Mouse (Mus musculus): ENCODE results near the gene Elof1. TPM values are rescaled to one million over a fixed set of nuclear protein-coding genes. Genes with fewer than 3 reads are reported as not detected.

The Elof1 gene
- total RNA-seq, 2 experiments from 2014 or later: 35.2 to 36.2 TPM

DNA sequence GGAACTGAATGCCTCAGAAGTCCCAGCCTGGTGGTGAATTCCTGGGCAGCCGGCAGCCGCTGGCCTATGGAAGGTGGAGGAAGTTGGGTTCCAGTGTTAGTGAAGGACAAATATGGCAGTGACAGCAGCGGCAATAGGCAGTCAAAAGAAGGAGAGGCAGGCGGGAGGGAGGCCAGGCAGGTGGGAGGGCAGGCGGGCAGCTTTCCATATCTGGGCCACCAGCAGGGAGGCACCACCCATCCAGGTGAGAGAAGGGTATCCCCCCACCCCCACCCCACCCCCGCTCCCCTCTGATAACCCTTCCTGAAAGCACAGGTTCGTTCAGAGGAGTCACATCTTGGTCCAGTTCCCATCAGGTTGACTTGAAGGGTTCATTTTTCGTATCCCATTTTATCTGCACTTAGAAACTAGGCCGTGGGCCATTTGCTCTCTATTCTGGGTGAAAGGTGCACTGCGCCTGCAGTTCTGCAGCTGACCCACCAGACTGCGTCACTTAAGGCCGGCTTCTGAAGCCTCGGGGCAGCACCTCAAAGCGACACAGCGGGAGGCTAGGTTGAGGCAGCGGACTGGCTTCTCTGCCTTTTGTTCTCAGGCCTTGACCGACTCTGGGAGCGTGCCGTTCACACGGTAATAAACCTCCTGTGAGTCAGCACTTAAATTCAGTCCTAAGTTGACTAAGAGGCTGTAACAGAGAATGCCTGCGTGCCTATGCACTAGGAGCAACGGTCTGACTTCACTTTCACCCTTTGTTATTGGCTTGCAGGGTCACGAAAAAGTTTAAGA, 20.0 kb upstream of the Elof1 start:
- DNase-seq: no peak

DNA sequence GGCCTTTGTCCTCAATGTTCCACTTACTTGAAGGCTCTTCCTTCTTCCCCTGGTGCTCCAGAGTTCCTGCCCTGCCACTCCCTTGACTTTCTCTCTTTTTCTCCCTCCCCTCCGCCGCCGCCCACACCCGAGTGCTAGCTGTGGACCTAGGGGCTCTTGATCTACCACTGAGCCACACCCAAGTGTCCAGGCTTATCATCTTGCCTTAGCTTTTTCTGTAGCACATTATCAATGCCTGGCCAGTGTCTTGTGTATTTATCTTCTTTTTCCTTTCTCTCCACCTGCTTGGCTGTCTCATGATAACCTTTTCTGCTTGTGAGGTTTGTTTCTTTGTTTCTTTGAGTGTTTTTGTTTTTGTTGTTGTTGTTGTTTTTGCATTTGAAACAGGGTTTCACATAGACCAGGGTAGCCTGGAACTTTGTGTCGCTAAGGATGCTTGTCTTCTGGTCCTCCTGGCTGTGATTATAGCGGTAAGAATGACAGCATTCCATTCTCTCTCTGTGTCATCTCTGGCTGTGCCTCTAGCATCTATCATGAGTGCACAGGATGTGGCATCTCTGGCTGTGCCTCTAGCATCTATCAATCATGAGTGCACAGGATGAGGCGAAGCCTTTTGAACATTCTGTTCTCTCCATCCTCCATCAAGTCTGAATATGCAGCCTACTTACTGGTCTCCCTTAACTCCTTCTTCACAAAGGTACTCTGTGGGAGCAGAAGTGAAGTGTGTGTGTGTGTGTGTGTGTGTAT, 18.8 kb upstream of the Elof1 start, which contains the start of gene Acp5:
Acp5 (minus strand) TSS at position 68 of the 747 bp plus-strand sequence.
- DNase-seq: no peak

DNA sequence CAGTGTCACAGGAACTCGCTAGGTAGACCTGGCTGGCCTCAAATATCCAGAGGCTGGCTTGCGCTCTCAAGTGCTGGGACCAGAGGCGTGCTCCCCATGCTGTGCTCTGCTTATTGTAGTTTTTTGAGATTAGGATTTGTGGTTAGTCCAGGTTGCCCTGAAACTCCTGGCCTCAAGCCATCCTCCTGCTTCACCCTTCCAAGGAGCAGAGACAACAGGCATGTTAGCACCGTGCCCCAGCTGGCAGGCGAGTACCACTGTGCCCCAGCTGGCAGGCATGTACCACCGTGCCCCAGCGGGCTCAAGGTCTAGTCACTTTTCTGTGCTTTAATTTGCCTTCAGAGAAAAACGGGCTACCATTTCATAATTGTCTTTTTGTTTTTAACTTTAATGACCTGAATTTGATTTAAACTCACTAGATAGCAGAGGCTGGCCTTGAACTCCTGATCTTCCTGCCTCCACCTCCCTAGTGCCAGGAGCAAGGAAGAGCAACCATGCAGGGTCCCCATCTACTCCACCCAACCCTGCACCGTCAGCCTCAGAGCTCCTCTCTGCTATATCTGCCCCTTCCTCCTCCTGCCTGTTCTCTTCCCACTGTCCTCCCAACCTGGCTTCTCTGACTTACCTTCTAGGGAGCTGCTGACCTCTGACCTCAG, 18.1 kb upstream of the Elof1 start:
- DNase-seq: no peak

DNA sequence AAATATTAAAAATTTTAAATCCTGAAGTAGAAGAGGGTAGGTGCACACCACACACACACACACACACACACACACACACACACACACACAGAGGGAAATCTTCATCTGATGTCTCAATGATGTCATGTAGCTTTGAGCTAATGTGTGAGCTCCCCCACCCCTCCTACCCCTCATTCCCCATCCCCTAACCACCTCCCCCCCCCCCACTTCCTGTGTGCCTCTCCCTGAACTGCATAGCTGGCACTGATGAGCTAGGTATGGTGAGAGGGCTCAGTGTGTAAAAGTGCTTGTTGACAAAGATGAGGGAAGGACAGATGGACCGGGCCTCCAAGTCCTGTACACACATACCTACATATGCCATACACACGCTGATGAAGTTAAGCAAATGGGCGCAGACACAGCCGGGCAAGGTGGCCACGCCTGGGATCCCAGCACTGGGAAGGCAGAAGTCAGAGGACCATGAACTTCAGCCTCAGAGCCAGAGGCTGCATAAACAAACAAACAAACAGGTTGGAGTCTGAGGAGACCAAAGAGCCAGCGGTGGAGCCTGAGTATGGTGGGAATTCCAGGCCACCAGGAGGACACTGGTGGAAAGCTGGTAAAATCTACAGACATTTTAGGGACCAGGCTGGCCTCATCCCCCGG, 17.4 kb upstream of the Elof1 start:
- no peak for DNase-seq

DNA sequence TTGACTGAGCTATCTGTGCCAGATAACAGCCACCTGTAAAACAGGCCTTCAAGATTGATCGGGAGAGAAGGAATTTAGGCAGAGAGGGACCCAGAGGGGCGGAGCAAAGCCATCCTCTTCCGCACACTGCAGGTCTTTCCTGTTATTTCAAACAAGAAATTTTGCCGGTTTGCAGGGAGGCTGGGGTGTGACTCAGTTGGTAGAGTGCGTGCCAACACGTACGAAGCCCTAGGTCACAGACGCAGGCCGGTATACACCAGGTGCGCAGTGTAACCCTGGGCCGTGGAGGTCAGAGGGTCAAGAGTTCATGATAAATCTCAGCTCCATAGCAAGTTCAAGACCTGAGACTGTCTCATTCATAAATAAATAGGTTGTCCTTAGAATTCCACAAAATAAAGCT, 15.2 kb upstream of the Elof1 start:
- no peak for DNase-seq

DNA sequence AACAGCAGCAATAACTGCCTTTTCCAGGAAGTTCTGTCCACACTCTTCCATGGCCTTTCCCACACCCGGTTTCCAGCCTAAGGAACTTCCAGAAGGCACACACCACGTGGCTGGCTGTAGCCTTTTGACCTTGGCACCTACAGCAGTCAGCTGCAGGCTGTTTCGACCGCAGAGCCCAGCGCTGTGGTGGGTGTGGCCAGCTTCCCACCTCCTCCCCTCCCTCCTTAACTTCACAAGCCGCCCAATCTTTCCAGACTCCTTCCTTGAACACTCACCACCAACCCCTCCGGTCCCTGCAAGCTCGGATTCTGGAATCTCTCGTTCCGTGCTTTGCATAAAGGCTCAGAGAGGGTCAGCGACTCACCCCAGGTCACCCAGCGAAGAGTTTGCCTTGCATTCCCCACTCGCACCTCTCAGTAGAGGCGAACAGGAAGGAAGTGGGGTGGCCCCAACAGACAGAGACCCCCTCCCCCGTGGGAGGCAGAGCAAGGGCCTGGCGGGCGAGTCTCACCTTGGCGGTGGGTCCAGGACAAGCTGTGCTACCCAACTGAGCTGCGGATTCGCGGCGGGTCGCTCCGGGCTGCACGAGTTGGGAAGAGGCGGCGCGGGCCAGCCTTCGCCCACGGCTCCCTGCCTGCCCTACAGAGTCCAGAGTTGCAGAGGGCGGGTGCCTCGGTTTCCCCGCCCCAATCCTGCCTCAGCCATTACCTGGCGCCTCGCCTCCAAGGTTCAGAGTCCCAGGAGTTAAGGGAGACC, 14.4 kb upstream of the Elof1 start:
- DNase-seq: peak; percentile 30 to 64

DNA sequence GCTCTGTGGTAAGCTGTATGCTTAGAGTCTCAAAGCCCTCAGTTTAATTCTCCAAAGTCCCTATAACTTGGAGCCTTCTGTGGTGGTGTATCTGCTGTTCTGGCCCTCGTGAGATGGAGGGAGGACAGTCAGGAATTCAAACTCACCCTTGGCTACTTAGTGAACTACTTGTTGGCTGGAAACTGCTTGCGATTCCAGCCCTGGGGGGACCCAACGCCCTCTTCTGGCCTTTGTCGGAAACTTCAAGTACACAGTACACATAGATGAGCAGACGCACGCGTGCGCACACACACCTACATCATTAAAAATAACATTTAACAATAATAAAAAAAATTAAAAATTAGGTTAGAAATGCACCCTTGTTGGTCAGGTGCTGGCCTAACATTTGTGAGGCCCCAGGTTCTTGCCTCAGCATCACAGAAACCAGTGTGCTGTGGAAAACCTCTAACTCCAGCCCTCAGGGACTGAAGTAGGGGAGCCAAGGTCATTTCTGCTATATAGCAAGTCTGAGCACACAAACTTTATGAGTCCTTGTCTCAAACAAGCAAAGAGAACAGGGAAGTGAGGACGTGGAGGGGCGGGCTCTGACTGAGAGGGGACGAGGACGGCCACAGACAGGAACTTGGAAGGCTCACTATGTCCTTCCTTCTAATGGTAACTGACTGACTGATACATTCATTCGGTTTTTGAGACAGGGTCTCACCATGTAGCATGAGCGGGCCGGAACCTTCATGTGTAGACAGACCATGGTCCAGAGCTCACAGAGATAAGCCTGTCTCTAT, 8.5 kb upstream of the Elof1 start:
- DNase-seq: peak in 1 of 2 experiments; percentile 68

DNA sequence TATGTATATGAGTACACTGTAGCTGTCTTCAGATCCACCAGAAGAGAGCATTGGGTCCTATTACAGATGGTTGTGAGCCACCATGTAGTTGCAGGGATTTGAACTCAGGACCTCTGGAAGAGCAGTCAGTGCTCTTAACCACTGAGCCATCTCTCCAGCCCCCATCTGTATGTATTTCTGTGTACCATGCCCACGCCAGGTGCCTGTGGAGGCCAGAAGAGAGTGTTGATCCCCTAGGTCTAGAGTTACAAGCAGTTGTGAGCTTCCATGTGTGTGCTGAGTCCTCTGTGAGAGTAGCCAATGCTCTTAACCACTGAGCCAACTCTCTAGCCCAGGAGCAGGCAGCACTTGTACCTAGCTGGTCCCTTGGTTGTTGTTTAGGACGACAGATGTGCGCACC, 7.2 kb upstream of the Elof1 start:
- no peak for DNase-seq

DNA sequence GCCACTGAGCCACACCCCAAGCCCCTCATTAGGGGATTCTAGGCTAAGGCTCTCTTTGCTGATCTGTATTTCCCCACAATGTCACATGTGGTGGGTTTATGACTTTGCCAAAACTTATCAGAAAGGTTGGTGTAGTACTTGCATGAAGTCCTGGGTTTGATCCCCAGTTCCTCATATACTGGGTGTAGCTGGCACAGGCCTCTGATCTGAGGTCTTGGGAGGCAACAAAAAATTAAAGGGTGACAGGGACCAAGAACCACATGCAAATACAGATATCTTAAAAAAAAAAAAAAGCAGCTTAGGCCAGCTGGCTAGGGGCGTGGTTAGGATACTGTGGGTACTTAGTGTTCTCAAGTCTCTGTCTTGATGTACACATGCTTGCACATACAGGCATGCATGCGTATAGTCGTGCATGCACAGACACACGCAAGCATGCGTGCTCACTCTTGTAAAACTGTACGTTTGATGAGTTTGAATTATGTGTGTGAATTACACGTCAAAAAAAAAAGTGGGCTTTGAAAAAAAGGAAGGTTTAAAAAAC, 6.2 kb upstream of the Elof1 start:
- no peak for DNase-seq

DNA sequence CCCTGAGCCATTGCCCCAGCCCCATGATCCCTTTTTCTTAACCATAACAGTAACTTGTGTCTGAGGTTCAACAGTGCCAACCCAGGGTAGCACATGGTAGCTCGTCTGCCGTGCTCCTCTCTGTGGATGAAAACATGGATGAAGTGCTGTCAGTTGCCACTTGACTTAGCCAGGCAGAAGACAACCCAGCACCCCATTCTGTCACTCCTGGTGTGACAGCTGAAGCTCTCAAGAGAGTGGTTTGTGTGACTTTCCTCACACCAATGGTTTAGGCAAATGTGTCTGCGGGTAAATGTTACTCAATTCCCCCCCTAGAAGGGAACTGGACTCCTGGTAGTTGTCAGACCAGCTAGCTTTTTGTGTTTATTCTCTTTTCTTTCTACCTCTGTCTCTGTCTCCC, 5.0 kb upstream of the Elof1 start:
- DNase-seq: no peak

DNA sequence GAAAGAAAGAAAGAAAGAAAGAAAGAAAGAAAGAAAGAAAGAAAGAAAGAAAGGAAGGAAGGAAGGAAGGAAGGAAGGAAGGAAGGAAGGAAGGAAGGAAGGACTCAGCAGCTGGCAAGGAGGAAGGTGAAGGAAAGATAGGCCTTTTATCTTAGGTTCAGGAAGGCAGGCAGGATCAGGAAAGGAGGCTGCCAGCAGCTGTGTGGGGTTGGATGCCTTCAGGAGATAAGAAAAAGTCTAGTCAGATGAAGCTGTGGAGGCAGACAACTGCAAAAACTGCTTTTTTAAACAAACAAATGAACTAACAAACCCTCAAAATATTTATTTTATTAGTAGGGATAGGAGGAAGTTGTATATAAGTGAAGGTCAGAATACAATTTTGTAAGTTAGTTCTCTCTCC, 4.6 kb upstream of the Elof1 start:
- DNase-seq: no peak

DNA sequence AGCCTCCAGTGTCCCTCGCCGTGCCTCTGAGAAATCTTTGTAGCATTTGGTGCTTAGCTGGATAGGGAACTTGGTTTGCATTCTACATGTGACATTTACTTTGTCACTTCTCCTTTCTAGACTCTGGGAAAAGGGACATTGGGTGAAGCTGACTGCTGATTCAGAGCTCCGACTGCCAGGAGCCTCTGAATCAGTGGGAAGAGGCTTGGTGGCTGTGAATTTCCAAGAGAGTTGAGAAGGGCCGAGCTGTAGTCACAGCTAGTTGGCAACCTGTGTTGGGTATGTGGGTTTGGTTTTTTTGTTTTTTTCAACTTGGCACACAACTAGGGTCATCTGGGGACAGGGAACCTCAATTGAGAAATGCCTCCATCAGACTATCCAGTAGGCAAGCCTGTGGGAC, 2.6 kb upstream of the Elof1 start:
- peak in 1 of 2 experiments; percentile 54 for DNase-seq

DNA sequence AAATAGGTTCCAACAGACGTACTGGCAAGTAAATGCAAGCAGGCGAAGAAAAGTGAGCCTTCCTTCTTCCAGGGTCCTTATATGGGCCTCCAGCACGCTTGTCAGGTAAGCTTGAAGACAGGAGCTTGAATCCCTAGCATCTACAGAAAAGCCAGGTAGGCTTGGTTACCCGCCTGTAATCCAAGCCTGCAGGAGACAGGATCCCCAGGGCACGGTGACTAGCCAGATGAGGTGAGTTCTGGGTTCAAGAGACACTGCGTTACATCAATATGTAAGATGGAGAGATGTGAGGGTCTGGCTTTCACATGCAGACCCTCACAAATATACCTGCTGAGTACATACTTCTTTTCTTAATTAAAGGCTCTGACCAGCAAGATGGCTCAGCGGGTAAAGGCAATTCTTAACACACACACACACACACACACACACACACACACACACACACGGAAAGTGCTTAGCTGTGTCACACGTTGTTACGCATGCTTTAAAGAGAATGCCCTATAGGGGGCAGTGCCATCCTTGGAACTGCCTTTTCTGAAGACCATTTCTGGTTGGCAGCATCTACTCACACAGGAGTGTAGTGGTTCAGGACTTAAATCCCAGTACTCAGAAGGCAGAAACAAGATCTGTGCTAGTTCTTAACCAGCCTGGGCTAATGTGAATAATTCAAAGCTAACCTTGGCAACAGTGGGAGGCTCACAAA, 933 bp upstream of the Elof1 start:
- DNase-seq: peak; percentile 56 to 59

DNA sequence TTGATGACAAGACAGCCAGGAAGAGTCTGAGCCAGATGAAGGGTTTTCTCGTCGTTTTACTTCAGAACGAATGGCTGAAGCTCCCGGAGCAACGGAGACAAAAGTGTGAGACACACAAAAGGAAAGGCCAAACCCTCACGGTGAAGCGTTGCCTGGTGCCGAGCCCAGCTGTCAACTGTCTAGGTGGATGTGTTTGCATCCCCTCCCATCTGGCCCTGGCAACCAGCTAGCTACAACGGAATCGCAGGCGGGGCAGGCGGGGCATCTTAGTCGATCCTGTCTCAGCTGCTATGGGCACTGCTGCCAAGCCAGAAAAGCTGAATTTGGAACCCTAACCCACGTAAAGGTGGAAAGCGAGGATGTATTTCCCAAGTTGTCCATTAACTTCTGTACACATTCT, 886 bp downstream of the Elof1 start:
- no peak for DNase-seq

DNA sequence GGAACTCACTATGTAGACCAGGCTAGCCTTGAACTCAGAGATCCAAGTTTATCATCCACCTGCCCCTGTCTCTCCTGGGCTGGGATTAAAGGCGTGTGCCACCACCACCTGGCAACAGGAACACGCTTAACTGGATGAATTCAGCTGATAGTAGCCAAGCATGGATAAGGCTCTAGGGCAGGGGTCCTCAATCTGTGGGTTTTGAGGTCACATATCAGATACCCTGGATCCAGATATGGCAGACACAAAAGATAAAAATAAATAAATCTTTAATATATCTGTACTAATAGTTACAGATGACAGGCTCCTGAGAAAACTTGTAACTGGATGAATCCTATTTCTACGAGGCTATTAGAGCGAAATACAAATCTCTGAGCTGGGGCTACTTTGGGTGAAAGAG, 1.3 kb downstream of the Elof1 start:
- DNase-seq: no peak

DNA sequence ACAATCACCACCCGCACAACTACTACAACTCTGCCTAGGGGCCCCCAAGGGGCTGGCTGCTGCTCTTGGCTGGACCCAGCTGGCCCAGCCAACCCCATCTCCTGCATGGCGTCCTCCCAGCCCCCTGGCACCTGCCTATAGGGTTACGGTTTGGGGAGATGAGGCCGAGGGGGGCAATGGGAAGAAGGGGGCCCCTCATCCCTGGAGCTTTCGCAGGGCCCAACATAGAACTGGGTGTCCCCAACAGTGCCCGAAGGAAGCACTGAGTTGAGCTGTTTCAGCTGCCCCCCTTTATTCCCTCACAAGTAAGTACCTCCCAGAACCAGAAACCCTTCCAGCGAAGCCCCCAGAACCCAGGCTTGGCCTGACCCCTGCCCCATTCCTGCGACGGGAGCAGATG, 8.8 kb downstream of the Elof1 start:
- no peak for DNase-seq

DNA sequence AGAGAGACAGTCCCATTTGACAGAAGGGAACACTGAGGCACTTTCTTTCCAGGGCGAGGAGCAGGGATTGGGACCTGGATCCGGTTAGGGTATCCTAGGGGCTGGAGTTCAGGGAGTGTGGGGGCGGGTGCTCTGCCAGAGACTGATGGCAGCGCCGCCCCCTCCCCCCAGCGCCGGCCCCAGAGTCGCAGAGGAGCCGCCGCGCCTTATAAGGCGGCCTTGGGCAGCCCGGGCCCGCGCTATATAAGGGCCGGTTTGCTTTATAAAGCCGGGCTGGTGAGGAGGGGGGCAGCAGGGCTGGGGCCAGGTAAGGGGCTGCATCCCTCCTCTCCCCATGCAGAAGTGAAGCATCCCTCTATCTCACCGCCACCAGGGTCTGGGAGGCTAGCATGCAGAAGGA, 17.1 kb downstream of the Elof1 start:
- DNase-seq: no peak

DNA sequence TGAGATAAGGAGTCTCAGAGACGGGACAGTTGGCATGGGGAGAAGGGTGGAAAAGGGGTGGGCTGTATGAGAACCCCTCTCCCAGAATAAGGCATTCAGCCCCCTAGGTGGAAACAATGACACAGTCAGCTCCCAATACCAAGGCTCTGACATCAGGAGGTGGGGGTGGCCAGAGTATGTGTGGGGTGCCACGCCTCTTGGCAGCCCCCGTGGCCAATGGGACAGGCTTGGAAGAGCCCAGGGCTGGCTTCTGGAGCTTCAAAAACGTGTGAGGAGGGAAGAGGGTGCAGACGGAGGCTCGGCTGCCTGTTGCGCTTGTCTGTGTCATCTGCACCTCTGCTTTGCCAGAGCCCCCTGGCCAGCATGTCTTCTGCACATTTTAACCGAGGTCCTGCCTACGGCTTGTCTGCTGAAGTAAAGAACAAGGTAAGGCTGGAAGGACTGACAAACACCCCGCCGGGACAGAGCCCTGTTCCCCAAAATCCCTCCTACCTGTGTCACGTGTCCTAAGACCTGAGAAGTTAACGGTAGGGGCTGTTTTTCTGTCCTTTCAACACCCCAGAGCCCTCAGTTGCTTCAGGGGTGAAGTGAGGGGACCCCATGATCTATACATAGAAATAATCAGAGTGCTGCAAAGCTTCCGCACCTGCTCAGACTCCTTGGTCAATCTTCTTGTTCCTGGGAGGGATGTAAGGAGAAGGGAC, 17.8 kb downstream of the Elof1 start, which contains the start of gene Cnn1:
Cnn1 (plus strand) TSS at position 224 of the 704 bp plus-strand sequence.
- peak in 1 of 2 experiments; percentile 22 for DNase-seq

DNA sequence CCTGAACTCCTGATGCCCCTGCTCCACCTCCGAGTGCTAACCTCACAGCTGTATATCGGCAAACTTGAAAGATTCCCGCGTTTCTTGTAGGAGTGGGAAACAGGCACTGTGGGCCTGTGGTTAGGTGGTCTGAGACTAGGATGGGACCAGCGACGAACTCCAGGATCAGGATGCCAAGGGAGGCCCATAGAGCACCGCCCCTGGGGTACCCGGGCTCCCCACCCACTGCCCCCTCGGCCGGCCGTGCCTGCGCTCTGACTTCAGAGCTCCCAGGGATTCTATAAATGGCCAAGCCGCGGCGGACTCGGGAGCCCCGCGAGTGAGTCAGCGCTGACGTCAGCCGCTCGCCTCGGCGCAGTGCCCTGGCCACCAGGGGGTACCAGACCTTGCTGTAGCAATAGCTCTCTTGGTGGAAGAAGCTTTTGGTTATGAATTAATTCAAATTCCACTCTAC, 21.1 kb downstream of the Elof1 start:
- peak; percentile 87 to 91 for DNase-seq
